Mouse (Mus musculus) E14TG2a.4 (cell line): ENCODE results near the gene Galr3.

Experiments
- CTCF ChIP-seq: conservative IDR thresholded peaks from 2 replicates; pipeline ENCODE4 v1.5.1; 2014; ENCODE audit warnings: low read length
- NANOG ChIP-seq: IDR thresholded peaks from 2 replicates; pipeline ENCODE4 v1.6.1; 2014; ENCODE audit warnings: borderline replicate concordance, low read length, mixed read lengths

GRCm38 (mm10) chr15:79026511-79027290 lies 15.0 kb upstream of the Galr3 start:
- TF ChIP-seq CTCF, result no peak
- TF ChIP-seq NANOG, result no peak
